Mouse (Mus musculus) adrenal gland, adult 8-10 months (tissue): ENCODE measurements at regions not wholly inside any gene's neighbourhood (a gene's known extent, or its start where the extent isn't known, plus 50 kb on each side); places are given as distances from the start of the nearest gene placed in this dataset.

Experiments used
- DNase-seq: peaks from one replicate; pipeline ENCODE4 v3.0.0; 2022

- no peak for DNase-seq
Measured at GRCm38 (mm10) chr7:79201246-79201645, 52.4 kb upstream of the Mfge8 start.

DNA sequence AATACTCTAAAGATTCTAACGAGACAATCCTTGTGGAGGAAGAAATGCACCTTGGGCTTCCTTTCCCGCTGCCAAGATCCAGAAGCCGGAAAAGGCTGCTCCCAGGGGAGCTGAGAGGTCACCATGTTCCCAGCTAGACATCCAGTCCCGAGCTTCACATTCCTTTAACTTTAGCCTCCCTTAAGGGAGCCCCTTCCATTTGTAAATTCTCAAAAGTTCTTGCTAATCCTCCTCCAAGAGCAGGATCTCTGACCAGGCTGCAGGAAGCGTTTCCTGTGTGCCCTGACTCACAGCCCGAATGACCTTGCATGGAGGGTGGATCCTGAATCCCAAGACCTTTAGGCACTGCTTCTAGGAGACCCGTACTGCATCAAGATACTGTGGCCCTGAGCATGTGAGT lies 53.5 kb upstream of the Mfge8 start:
- peak; percentile 40 for DNase-seq

- DNase-seq, result no peak
Measured at GRCm38 (mm10) chr7:79203481-79203880, 54.6 kb upstream of the Mfge8 start.

DNA sequence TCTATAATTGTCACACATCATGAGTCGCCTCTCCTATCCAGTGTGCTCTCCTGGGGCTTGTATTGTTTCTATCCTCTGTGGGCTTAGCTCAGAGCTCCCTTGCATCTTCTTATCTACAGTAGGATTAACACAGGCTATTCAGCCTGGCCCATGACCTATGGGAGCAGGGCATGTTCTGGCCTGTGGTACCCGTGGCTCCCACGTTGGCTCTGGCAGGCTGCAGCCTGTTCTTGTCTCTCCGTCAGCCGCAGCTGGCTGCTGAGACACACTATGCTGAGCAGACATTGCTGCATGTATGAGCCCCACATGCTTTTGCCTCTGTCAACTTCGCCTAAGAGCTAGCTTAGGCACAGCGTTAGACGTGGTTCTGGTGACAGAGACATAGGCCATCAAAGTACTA lies 58.3 kb upstream of the Mfge8 start:
- DNase-seq, result no peak

GRCm38 (mm10) chr7:79210376-79211215 lies 61.7 kb upstream of the Mfge8 start:
- DNase-seq, result no peak

DNA sequence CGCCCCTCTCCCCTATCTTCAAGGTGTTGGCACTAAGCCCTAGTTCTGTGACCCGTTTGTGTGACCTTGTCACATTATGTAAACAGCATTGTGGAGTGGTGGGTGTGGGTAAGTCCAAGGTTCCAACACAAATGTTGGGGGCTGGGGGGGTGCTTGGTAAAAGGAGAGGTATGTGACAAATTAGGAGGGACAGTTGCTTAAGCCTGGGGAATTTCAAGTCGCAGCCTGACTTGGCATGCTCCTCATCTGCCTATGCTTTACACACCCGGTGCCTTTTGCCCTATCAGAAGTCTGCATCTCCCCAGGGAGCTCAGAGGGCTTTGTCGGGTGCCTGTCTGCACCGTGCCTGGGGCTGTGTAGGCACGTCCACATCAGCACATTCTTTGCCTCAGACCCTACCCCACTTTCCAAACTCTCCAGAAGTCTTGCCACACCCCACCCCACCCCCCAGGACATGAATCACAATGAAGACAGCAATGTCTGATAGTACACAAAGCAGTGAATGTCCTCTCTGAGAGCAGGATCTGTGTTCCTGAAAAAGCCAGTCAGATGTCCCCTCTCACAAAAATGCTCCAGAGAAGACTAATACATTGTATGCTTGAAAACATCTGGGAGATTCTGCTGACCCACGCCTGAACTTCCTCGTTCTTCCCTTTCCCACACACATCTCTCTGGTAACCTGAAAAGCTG lies 61.6 kb upstream of the Abhd2 start:
- DNase-seq, result no peak

- no peak for DNase-seq
Measured at GRCm38 (mm10) chr7:79212231-79212630, 60.8 kb upstream of the Abhd2 start.

GRCm38 (mm10) chr7:79215001-79215400 lies 58.0 kb upstream of the Abhd2 start:
- DNase-seq, result no peak

GRCm38 (mm10) chr7:79217232-79217631 lies 55.8 kb upstream of the Abhd2 start:
- no peak for DNase-seq

GRCm38 (mm10) chr7:79222626-79223335 lies 50.2 kb upstream of the Abhd2 start:
- DNase-seq, result no peak
